Mouse (Mus musculus): Measurements from ENCODE around the gene Pnp.
"Not testable (repeated sequence)": the region's sequence is repeated elsewhere in the genome, so short reads cannot be mapped to it uniquely, and the experiment has no call there.

The Pnp gene

GRCm38 (mm10) chr14:50973054-50973453 lies 42.2 kb downstream of the Pnp start:
- in situ Hi-C loops (cut with MboI; ENCODE audit: low sequenced_read_pairs), result not testable (repeated sequence)

GRCm38 (mm10) chr14:50973700-50974099 lies 42.8 kb downstream of the Pnp start:
- in situ Hi-C loops (cut with MboI; ENCODE audit: low sequenced_read_pairs), result no loop called here

- in situ Hi-C loops (cut with MboI; ENCODE audit: low sequenced_read_pairs), result no loop called here
Observed at GRCm38 (mm10) chr14:50975001-50975400, 44.1 kb downstream of the Pnp start.

GRCm38 (mm10) chr14:50976674-50977073 lies 45.8 kb downstream of the Pnp start:
- in situ Hi-C loops (cut with MboI; ENCODE audit: low sequenced_read_pairs), result no loop called here

- in situ Hi-C loops (cut with MboI; ENCODE audit: low sequenced_read_pairs), result not testable (repeated sequence)
Observed at GRCm38 (mm10) chr14:50978451-50978850, 47.6 kb downstream of the Pnp start.

GRCm38 (mm10) chr14:50979631-50980030 lies 48.7 kb downstream of the Pnp start:
- in situ Hi-C loops (cut with MboI; ENCODE audit: low sequenced_read_pairs), result no loop called here

- in situ Hi-C loops (cut with MboI; ENCODE audit: low sequenced_read_pairs), result no loop called here
Observed at GRCm38 (mm10) chr14:50981207-50981606, 50.3 kb downstream of the Pnp start.

- in situ Hi-C loops (cut with MboI; ENCODE audit: low sequenced_read_pairs), result no loop called here
Observed at GRCm38 (mm10) chr14:50981837-50982236, 51.0 kb downstream of the Pnp start.

GRCm38 (mm10) chr14:50987668-50988067 lies 56.8 kb downstream of the Pnp start:
- in situ Hi-C loops (cut with MboI; ENCODE audit: low sequenced_read_pairs), result no loop called here

- in situ Hi-C loops (cut with MboI; ENCODE audit: low sequenced_read_pairs), result no loop called here
Observed at GRCm38 (mm10) chr14:50991037-50991436, 60.2 kb downstream of the Pnp start.

- in situ Hi-C loops (cut with MboI; ENCODE audit: low sequenced_read_pairs), result no loop called here
Observed at GRCm38 (mm10) chr14:50997088-50997487, 66.2 kb downstream of the Pnp start.

- in situ Hi-C loops (cut with MboI; ENCODE audit: low sequenced_read_pairs), result no loop called here
Observed at GRCm38 (mm10) chr14:50997999-50998666, 67.3 kb downstream of the Pnp start.

GRCm38 (mm10) chr14:51007152-51007801 lies 76.4 kb downstream of the Pnp start, which contains the start of gene Rnase10:
TSS of gene Rnase10 (plus strand) at chr14:51007751.
- in situ Hi-C loops (cut with MboI; ENCODE audit: low sequenced_read_pairs), result no loop called here

- in situ Hi-C loops (cut with MboI; ENCODE audit: low sequenced_read_pairs), result no loop called here
Observed at GRCm38 (mm10) chr14:51007914-51008713, 77.2 kb downstream of the Pnp start.

- in situ Hi-C loops (cut with MboI; ENCODE audit: low sequenced_read_pairs), result no loop called here
Observed at GRCm38 (mm10) chr14:51008781-51009180, 77.9 kb downstream of the Pnp start.

- in situ Hi-C loops (cut with MboI; ENCODE audit: low sequenced_read_pairs), result no loop called here
Observed at GRCm38 (mm10) chr14:51009572-51009971, 78.7 kb downstream of the Pnp start.

GRCm38 (mm10) chr14:51014724-51015123 lies 83.8 kb downstream of the Pnp start:
- in situ Hi-C loops (cut with MboI; ENCODE audit: low sequenced_read_pairs), result not testable (repeated sequence)
